Mouse (Mus musculus) forebrain, embryonic 16.5 days (tissue): ENCODE results near the gene Gm28047. TPM values are rescaled to one million over a fixed set of nuclear protein-coding genes. Genes with fewer than 3 reads are reported as not detected.
"Not testable (repeated sequence)": the region's sequence is repeated elsewhere in the genome, so short reads cannot be mapped to it uniquely, and the experiment has no call there.

Experiments
- ATAC-seq: fragments of 200-750 bp; cut with Nextera tagmentation; 2 replicates; pipeline ENCODE4 v1.8.0; 2017; ENCODE audit warnings: mild to moderate bottlenecking, moderate library complexity
- H3K27ac ChIP-seq: fragments of 300-500 bp; sonication (generic); 2 replicates; pipeline ENCODE4 v1.5.1; 2014; ENCODE audit warnings: low read length, control low read depth
- H3K27me3 ChIP-seq: fragments of 300-500 bp; sonication (generic); replicated peaks from 2 replicates; pipeline ENCODE4 v1.6.1; 2014; ENCODE audit warnings: low read length; ENCODE audit not compliant: control insufficient read depth, insufficient read depth
- H3K36me3 ChIP-seq: fragments of 300-500 bp; sonication (generic); 2 replicates; pipeline ENCODE4 v1.6.1; 2014; ENCODE audit not compliant: control insufficient read depth, insufficient read depth
- H3K4me1 ChIP-seq: fragments of 300-500 bp; sonication (generic); replicated peaks from 2 replicates; pipeline ENCODE4 v1.6.1; 2014; ENCODE audit warnings: low read length; ENCODE audit not compliant: control insufficient read depth, insufficient read depth
- H3K4me2 ChIP-seq: fragments of 300-500 bp; sonication (generic); 2 replicates; pipeline ENCODE4 v1.6.1; 2014; ENCODE audit warnings: mild to moderate bottlenecking, low read length, control low read depth
- H3K4me3 ChIP-seq: fragments of 300-500 bp; sonication (generic); replicated peaks from 2 replicates; pipeline ENCODE4 v1.5.1; 2014; ENCODE audit warnings: mild to moderate bottlenecking, low read length, control low read depth
- H3K9ac ChIP-seq: fragments of 300-500 bp; sonication (generic); replicated peaks from 2 replicates; pipeline ENCODE4 v1.6.1; 2014; ENCODE audit warnings: low read depth, low read length, control low read depth
- H3K9me3 ChIP-seq: fragments of 300-500 bp; sonication (generic); 2 replicates; pipeline ENCODE4 v1.6.1; 2016; ENCODE audit warnings: low read length; ENCODE audit not compliant: control insufficient read depth
- WGBS: fragments of 180-500 bp; shearing (Covaris S2); extraction: QIAGEN DNeasy Blood & Tissue Kit; methylation state at CpG from one replicate; pipeline ENCODE4 v1.1.7; 2014; 5-methylcytosine and 5-hydroxymethylcytosine counted together
- polyA plus RNA-seq: library from polyadenylated mRNA; unstranded; fragments of >200 nt; fragmentation: Nextera tagmentation; extraction: Ambion mirVana; gene quantifications from 2 replicates; pipeline ENCODE4 v1.2.1, GENCODE M21; 2015

Gm28047 gene
- polyA plus RNA-seq, 1 experiment from 2014 or later: not detected

- Histone ChIP-seq H3K4me2 (no peak overlapping the region), H3K9me3 (no peaks in the 10 kb centered on the region), H3K4me1 (no peaks in the 10 kb centered on the region), H3K36me3 (peaks cover 45% of the 10 kb centered on the region), H3K27ac (no peak overlapping the region), H3K9ac (no peak overlapping the region), H3K27me3 (no peaks in the 10 kb centered on the region), H3K4me3 (no peak overlapping the region)
- 92% methylated on average over 8 of the region's 8 CpGs for WGBS
- no peak for ATAC-seq
Measured at GRCm38 (mm10) chr15:102663825-102664224, 39.0 kb upstream of the Gm28047 start.

- H3K9me3 ChIP-seq, H3K27ac ChIP-seq, H3K27me3 ChIP-seq, H3K4me1 ChIP-seq, H3K9ac ChIP-seq, ATAC-seq, H3K4me3 ChIP-seq, H3K4me2 ChIP-seq: not testable (repeated sequence)
- peaks cover 45% of the 10 kb centered on the region for H3K36me3 ChIP-seq
- no CpG with 5 or more reads among the region's 2 CpGs for WGBS
Measured at GRCm38 (mm10) chr15:102662601-102663000, 37.7 kb upstream of the Gm28047 start.

GRCm38 (mm10) chr15:102657926-102658381 lies 33.1 kb upstream of the Gm28047 start:
- H3K4me2 ChIP-seq: no peak overlapping the region
- peaks cover 13% of the 10 kb centered on the region for H3K4me1 ChIP-seq
- no peak for ATAC-seq
- H3K4me3 ChIP-seq: no peak overlapping the region
- H3K36me3 ChIP-seq: peaks cover 16% of the 10 kb centered on the region; the same call in 1 of the 2 replicates
- H3K27me3 ChIP-seq: no peaks in the 10 kb centered on the region
- no peaks in the 10 kb centered on the region for H3K9me3 ChIP-seq
- H3K9ac ChIP-seq: no peak overlapping the region
- 69% methylated on average over 3 of the region's 3 CpGs for WGBS
- peak overlapping the region; percentile 58; the same call in 1 of the 2 replicates for H3K27ac ChIP-seq

GRCm38 (mm10) chr15:102656658-102657057 lies 31.8 kb upstream of the Gm28047 start:
- H3K9ac ChIP-seq: 0 out of 2 replicates have a peak overlapping the region, but pooled peaks have one; percentile 13
- no peak overlapping the region for H3K4me3 ChIP-seq
- no peaks in the 10 kb centered on the region for H3K27me3 ChIP-seq
- H3K4me1 ChIP-seq: peaks cover 13% of the 10 kb centered on the region
- ATAC-seq: peak; percentile 28; the same call in 1 of the 2 replicates
- H3K9me3 ChIP-seq: no peaks in the 10 kb centered on the region
- peaks cover 7% of the 10 kb centered on the region; the same call in 1 of the 2 replicates for H3K36me3 ChIP-seq
- peak overlapping the region; percentile 81 for H3K27ac ChIP-seq
- 14% methylated on average over 4 of the region's 4 CpGs for WGBS
- no peak overlapping the region for H3K4me2 ChIP-seq

GRCm38 (mm10) chr15:102651928-102652660 lies 27.2 kb upstream of the Gm28047 start:
- not testable (repeated sequence) for H3K9me3 ChIP-seq, H3K4me1 ChIP-seq, H3K9ac ChIP-seq, ATAC-seq, H3K36me3 ChIP-seq, H3K4me3 ChIP-seq, H3K27ac ChIP-seq, H3K4me2 ChIP-seq, H3K27me3 ChIP-seq
- WGBS: 90% methylated on average over 8 of the region's 9 CpGs

GRCm38 (mm10) chr15:102651107-102651506 lies 26.2 kb upstream of the Gm28047 start:
- 90% methylated on average over 3 of the region's 3 CpGs for WGBS
- Histone ChIP-seq H3K9ac (no peak overlapping the region), H3K9me3 (no peaks in the 10 kb centered on the region), H3K36me3 (no peaks in the 10 kb centered on the region), H3K4me3 (no peak overlapping the region), H3K27me3 (no peaks in the 10 kb centered on the region), H3K27ac (no peak overlapping the region), H3K4me2 (no peak overlapping the region), H3K4me1 (no peaks in the 10 kb centered on the region; the same call in 1 of the 2 replicates)
- ATAC-seq: no peak

GRCm38 (mm10) chr15:102635817-102636216 lies 10.9 kb upstream of the Gm28047 start:
- Histone ChIP-seq H3K4me2 (no peak overlapping the region), H3K4me1 (peaks cover 7% of the 10 kb centered on the region), H3K27me3 (no peaks in the 10 kb centered on the region), H3K27ac (peak overlapping the region; percentile 83), H3K9me3 (no peaks in the 10 kb centered on the region), H3K4me3 (no peak overlapping the region), H3K9ac (no peak overlapping the region), H3K36me3 (no peaks in the 10 kb centered on the region)
- peak; percentile 92 for ATAC-seq
- WGBS: 61% methylated on average over 3 of the region's 3 CpGs

- Histone ChIP-seq H3K27ac (no peak overlapping the region), H3K9me3 (no peaks in the 10 kb centered on the region), H3K36me3 (no peaks in the 10 kb centered on the region), H3K4me2 (no peak overlapping the region), H3K27me3 (no peaks in the 10 kb centered on the region), H3K4me1 (peaks cover 7% of the 10 kb centered on the region), H3K4me3 (no peak overlapping the region), H3K9ac (no peak overlapping the region)
- WGBS: 91% methylated on average over 8 of the region's 8 CpGs
- ATAC-seq: no peak
Measured at GRCm38 (mm10) chr15:102634684-102635083, 9.8 kb upstream of the Gm28047 start.

GRCm38 (mm10) chr15:102625687-102626055 lies 804 bp upstream of the Gm28047 start:
- Histone ChIP-seq H3K27ac (peak overlapping the region; percentile 98), H3K4me1 (peaks cover 26% of the 10 kb centered on the region), H3K27me3 (no peaks in the 10 kb centered on the region), H3K4me2 (peak overlapping the region; percentile 88), H3K9me3 (no peaks in the 10 kb centered on the region), H3K36me3 (no peaks in the 10 kb centered on the region), H3K4me3 (peak overlapping the region; percentile 85), H3K9ac (peak overlapping the region; percentile 87)
- ATAC-seq: no peak
- WGBS: 1% methylated on average over 18 of the region's 18 CpGs
